Mouse (Mus musculus) lung, postnatal 4 days (tissue): ENCODE results near the gene Mageb1.
"Not testable (repeated sequence)": the region's sequence is repeated elsewhere in the genome, so short reads cannot be mapped to it uniquely, and the experiment has no call there.

Source experiments
- DNase-seq, 2 experiments: peaks; one replicate each; pipeline ENCODE4 v3.0.0; 2021

The Mageb1 gene

DNA sequence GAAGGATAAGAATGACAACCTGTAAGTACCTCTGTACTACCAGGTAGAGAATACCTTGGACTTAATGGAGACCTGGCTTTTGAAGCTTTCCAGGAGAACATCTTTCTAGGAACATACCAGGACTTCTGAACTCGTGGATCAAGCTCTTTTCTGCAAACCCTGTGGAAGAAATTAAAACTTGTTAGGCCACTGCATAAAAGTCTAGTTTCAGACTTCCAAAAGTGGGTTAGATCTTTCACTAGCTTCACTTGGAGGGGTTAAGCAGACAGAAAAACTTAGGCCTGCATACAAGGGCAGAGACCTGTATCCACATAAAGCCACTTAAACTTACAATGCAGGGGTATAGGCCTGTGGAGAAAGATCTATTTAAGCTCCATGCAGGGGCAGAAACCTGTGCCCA, at the start of gene Mageb1:
TSS of gene Mageb1 (minus strand) at position 101 of the 400 bp plus-strand sequence.
- DNase-seq, result not testable (repeated sequence)
